Mouse (Mus musculus) heart, embryonic 13.5 days (tissue): ENCODE measurements around the gene Mrgprh. TPM values are rescaled to one million over a fixed set of nuclear protein-coding genes. Genes with fewer than 3 reads are reported as not detected.

Experiments used
- ATAC-seq: fragments of 200-750 bp; cut with Nextera tagmentation; 2 replicates; pipeline ENCODE4 v1.8.0; 2017; ENCODE audit warnings: moderate TSS enrichment; ENCODE audit not compliant: insufficient number of reproducible peaks, low FRiP score, low TSS enrichment; ENCODE audit errors: extremely low read depth
- H3K27ac ChIP-seq: fragments of 300-500 bp; sonication (generic); replicated peaks from 2 replicates; pipeline ENCODE4 v1.5.1; 2015; ENCODE audit warnings: moderate library complexity, mild to moderate bottlenecking, inconsistent platforms
- H3K27me3 ChIP-seq: fragments of 300-500 bp; sonication (generic); replicated peaks from 2 replicates; pipeline ENCODE4 v1.6.1; 2015; ENCODE audit warnings: mild to moderate bottlenecking, inconsistent platforms
- H3K36me3 ChIP-seq: fragments of 300-500 bp; sonication (generic); 2 replicates; pipeline ENCODE4 v1.6.1; 2015; ENCODE audit warnings: mild to moderate bottlenecking, inconsistent platforms
- H3K4me1 ChIP-seq: fragments of 300-500 bp; sonication (generic); 2 replicates; pipeline ENCODE4 v1.6.1; 2015; ENCODE audit warnings: inconsistent platforms
- H3K4me2 ChIP-seq: fragments of 300-500 bp; sonication (generic); 2 replicates; pipeline ENCODE4 v1.6.1; 2015; ENCODE audit warnings: inconsistent platforms, mild to moderate bottlenecking, moderate library complexity
- H3K4me3 ChIP-seq: fragments of 300-500 bp; sonication (generic); 2 replicates; pipeline ENCODE4 v1.5.1; 2015; ENCODE audit warnings: moderate library complexity, mild to moderate bottlenecking, inconsistent platforms
- H3K9ac ChIP-seq: fragments of 300-500 bp; sonication (generic); 2 replicates; pipeline ENCODE4 v1.6.1; 2015; ENCODE audit warnings: inconsistent platforms, mild to moderate bottlenecking, moderate library complexity
- H3K9me3 ChIP-seq: fragments of 300-500 bp; sonication (generic); 2 replicates; pipeline ENCODE4 v1.6.1; 2016; ENCODE audit warnings: inconsistent platforms
- WGBS: fragments of 180-500 bp; shearing (Covaris S2); methylation state at CpG from one replicate; pipeline ENCODE4 v1.1.7; 2015; ENCODE audit warnings: mixed read lengths; 5-methylcytosine and 5-hydroxymethylcytosine counted together
- polyA plus RNA-seq: library from polyadenylated mRNA; unstranded; fragments of >200 nt; fragmentation: Nextera tagmentation; extraction: Ambion mirVana; gene quantifications from 2 replicates; pipeline ENCODE4 v1.2.1, GENCODE M21; 2015

Gene Mrgprh
- polyA plus RNA-seq, 1 experiment from 2014 or later, result not detected

GRCm38 (mm10) chr17:12847736-12848135 is 28.1 kb upstream of the Mrgprh start:
- WGBS, result 51% methylated on average over 4 of the region's 4 CpGs
- Histone ChIP-seq H3K4me3 (no peak overlapping the region), H3K27me3 (0 out of 2 replicates have a peak, but pooled peaks cover 1% of the 10 kb centered on the region), H3K4me2 (no peak overlapping the region), H3K9me3 (no peaks in the 10 kb centered on the region), H3K4me1 (0 out of 2 replicates have a peak, but pooled peaks cover 6% of the 10 kb centered on the region), H3K27ac (no peak overlapping the region), H3K9ac (no peak overlapping the region), H3K36me3 (no peaks in the 10 kb centered on the region)
- no peak for ATAC-seq

- Histone ChIP-seq H3K27me3 (0 out of 2 replicates have a peak, but pooled peaks cover 3% of the 10 kb centered on the region), H3K36me3 (no peaks in the 10 kb centered on the region), H3K4me2 (no peak overlapping the region), H3K9me3 (no peaks in the 10 kb centered on the region; the same call in 1 of the 2 replicates), H3K4me3 (no peak overlapping the region), H3K27ac (no peak overlapping the region), H3K9ac (no peak overlapping the region), H3K4me1 (0 out of 2 replicates have a peak, but pooled peaks cover 3% of the 10 kb centered on the region)
- WGBS, result 75% methylated on average over 8 of the region's 8 CpGs
- ATAC-seq, result no peak
These were observed 26.0 kb upstream of the Mrgprh start for GRCm38 (mm10) chr17:12849778-12850382.

- H3K9me3 ChIP-seq, result no peaks in the 10 kb centered on the region; the same call in 1 of the 2 replicates
- 0 out of 2 replicates have a peak, but pooled peaks cover 3% of the 10 kb centered on the region for H3K27me3 ChIP-seq
- H3K36me3 ChIP-seq, result no peaks in the 10 kb centered on the region
- no peak overlapping the region for H3K27ac ChIP-seq
- no peak overlapping the region for H3K4me3 ChIP-seq
- no peak for ATAC-seq
- 0 out of 2 replicates have a peak, but pooled peaks cover 3% of the 10 kb centered on the region for H3K4me1 ChIP-seq
- H3K9ac ChIP-seq, result no peak overlapping the region
- WGBS, result 67% methylated on average over 11 of the region's 11 CpGs
- H3K4me2 ChIP-seq, result no peak overlapping the region
These were observed 24.1 kb upstream of the Mrgprh start for GRCm38 (mm10) chr17:12851689-12852088.

GRCm38 (mm10) chr17:12853821-12854220 is 22.0 kb upstream of the Mrgprh start:
- H3K9ac ChIP-seq, result no peak overlapping the region
- H3K4me2 ChIP-seq, result no peak overlapping the region
- 0 out of 2 replicates have a peak, but pooled peaks cover 3% of the 10 kb centered on the region for H3K27me3 ChIP-seq
- WGBS, result 64% methylated on average over 2 of the region's 2 CpGs
- H3K9me3 ChIP-seq, result no peaks in the 10 kb centered on the region; the same call in 1 of the 2 replicates
- no peak overlapping the region for H3K4me3 ChIP-seq
- ATAC-seq, result no peak
- no peak overlapping the region for H3K27ac ChIP-seq
- H3K4me1 ChIP-seq, result 0 out of 2 replicates have a peak, but pooled peaks cover 3% of the 10 kb centered on the region
- H3K36me3 ChIP-seq, result no peaks in the 10 kb centered on the region

- Histone ChIP-seq H3K27me3 (0 out of 2 replicates have a peak, but pooled peaks cover 3% of the 10 kb centered on the region), H3K27ac (no peak overlapping the region), H3K9ac (no peak overlapping the region), H3K4me3 (no peak overlapping the region), H3K4me2 (no peak overlapping the region), H3K36me3 (no peaks in the 10 kb centered on the region), H3K9me3 (no peaks in the 10 kb centered on the region; the same call in 1 of the 2 replicates), H3K4me1 (0 out of 2 replicates have a peak, but pooled peaks cover 3% of the 10 kb centered on the region)
- 91% methylated on average over 11 of the region's 11 CpGs for WGBS
- ATAC-seq, result no peak
These were observed 21.4 kb upstream of the Mrgprh start for GRCm38 (mm10) chr17:12854386-12854785.

- Histone ChIP-seq H3K4me2 (no peak overlapping the region), H3K9me3 (no peaks in the 10 kb centered on the region; the same call in 1 of the 2 replicates), H3K36me3 (no peaks in the 10 kb centered on the region), H3K4me1 (no peaks in the 10 kb centered on the region), H3K9ac (no peak overlapping the region), H3K4me3 (no peak overlapping the region), H3K27ac (no peak overlapping the region), H3K27me3 (0 out of 2 replicates have a peak, but pooled peaks cover 3% of the 10 kb centered on the region)
- ATAC-seq, result no peak
- 42% methylated on average over 3 of the region's 3 CpGs for WGBS
These were observed 18.4 kb upstream of the Mrgprh start for GRCm38 (mm10) chr17:12857395-12857794.

- no peak overlapping the region for H3K4me3 ChIP-seq
- H3K27me3 ChIP-seq, result 0 out of 2 replicates have a peak, but pooled peaks cover 3% of the 10 kb centered on the region
- no peaks in the 10 kb centered on the region; the same call in 1 of the 2 replicates for H3K9me3 ChIP-seq
- 44% methylated on average over 4 of the region's 4 CpGs for WGBS
- H3K36me3 ChIP-seq, result no peaks in the 10 kb centered on the region
- ATAC-seq, result no peak
- H3K4me2 ChIP-seq, result no peak overlapping the region
- no peak overlapping the region for H3K9ac ChIP-seq
- H3K4me1 ChIP-seq, result no peaks in the 10 kb centered on the region
- no peak overlapping the region for H3K27ac ChIP-seq
These were observed 17.8 kb upstream of the Mrgprh start for GRCm38 (mm10) chr17:12858072-12858471.

- H3K9me3 ChIP-seq, result no peaks in the 10 kb centered on the region; the same call in 1 of the 2 replicates
- H3K4me2 ChIP-seq, result no peak overlapping the region
- no peak for ATAC-seq
- H3K27me3 ChIP-seq, result 0 out of 2 replicates have a peak, but pooled peaks cover 5% of the 10 kb centered on the region
- no peak overlapping the region for H3K4me3 ChIP-seq
- H3K9ac ChIP-seq, result no peak overlapping the region
- no peak overlapping the region for H3K27ac ChIP-seq
- H3K4me1 ChIP-seq, result no peaks in the 10 kb centered on the region
- WGBS, result 72% methylated on average over 8 of the region's 8 CpGs
- H3K36me3 ChIP-seq, result no peaks in the 10 kb centered on the region
These were observed 16.8 kb upstream of the Mrgprh start for GRCm38 (mm10) chr17:12859006-12859520.

- no peak overlapping the region for H3K9ac ChIP-seq
- H3K9me3 ChIP-seq, result no peaks in the 10 kb centered on the region
- H3K4me1 ChIP-seq, result peaks cover 22% of the 10 kb centered on the region
- H3K36me3 ChIP-seq, result no peaks in the 10 kb centered on the region
- no peak overlapping the region for H3K4me2 ChIP-seq
- H3K27me3 ChIP-seq, result 0 out of 2 replicates have a peak, but pooled peaks cover 5% of the 10 kb centered on the region
- ATAC-seq, result no peak
- H3K4me3 ChIP-seq, result no peak overlapping the region
- no peak overlapping the region for H3K27ac ChIP-seq
These were observed 11.7 kb upstream of the Mrgprh start for GRCm38 (mm10) chr17:12864111-12864510.

GRCm38 (mm10) chr17:12865407-12865806 is 10.4 kb upstream of the Mrgprh start:
- Histone ChIP-seq H3K4me1 (peaks cover 23% of the 10 kb centered on the region), H3K27me3 (0 out of 2 replicates have a peak, but pooled peaks cover 5% of the 10 kb centered on the region), H3K4me3 (no peak overlapping the region), H3K9ac (no peak overlapping the region), H3K27ac (no peak overlapping the region), H3K9me3 (no peaks in the 10 kb centered on the region), H3K4me2 (no peak overlapping the region), H3K36me3 (no peaks in the 10 kb centered on the region)
- ATAC-seq, result no peak
- WGBS, result 46% methylated on average over 3 of the region's 3 CpGs

GRCm38 (mm10) chr17:12866853-12867252 is 9.0 kb upstream of the Mrgprh start:
- 45% methylated on average over 10 of the region's 10 CpGs for WGBS
- no peak for ATAC-seq
- H3K36me3 ChIP-seq, result no peaks in the 10 kb centered on the region
- peak overlapping the region; percentile 61 for H3K27ac ChIP-seq
- H3K4me3 ChIP-seq, result no peak overlapping the region
- no peak overlapping the region for H3K9ac ChIP-seq
- H3K27me3 ChIP-seq, result peaks cover 15% of the 10 kb centered on the region; the same call in 1 of the 2 replicates
- peaks cover 23% of the 10 kb centered on the region for H3K4me1 ChIP-seq
- H3K4me2 ChIP-seq, result 0 out of 2 replicates have a peak overlapping the region, but pooled peaks have one; percentile 19
- H3K9me3 ChIP-seq, result no peaks in the 10 kb centered on the region
